Mouse (Mus musculus): ENCODE data around the gene Qtrt1. TPM values are rescaled to one million over a fixed set of nuclear protein-coding genes. Genes with fewer than 3 reads are reported as not detected.

Gene Qtrt1
- polyA plus RNA-seq, 1 experiment from 2014 or later, result 60.3 TPM

DNA sequence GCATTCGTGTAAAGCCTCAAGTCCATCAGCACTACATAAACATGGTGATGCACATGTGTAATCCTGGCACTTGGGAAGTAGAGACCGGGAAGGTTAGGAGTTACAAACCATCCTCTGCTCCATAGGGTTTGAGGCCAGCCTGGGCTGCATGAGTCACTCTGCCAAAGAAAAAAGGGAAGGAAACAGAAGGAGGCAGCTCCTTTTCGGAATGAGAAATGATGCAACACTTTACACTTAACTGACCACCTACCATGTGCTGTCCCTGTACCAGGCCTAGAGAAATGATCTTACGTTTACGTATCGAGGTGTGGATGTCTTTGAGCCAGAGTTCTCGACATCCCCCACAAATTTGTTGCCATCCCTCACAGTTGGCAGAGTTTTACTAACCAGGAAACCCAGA is 41.4 kb downstream of the Qtrt1 start:
- no peaks in the 10 kb centered on the region for H3K9me3 ChIP-seq (ENCODE audit: control insufficient read depth, low read length)
- no peak overlapping the region for H3K4me2 ChIP-seq (ENCODE audit: low read depth, low read length)
- H3K4me3 ChIP-seq (ENCODE audit: low read length), result no peak overlapping the region
- 83% methylated on average over 7 of the region's 7 CpGs for WGBS
- no peaks in the 10 kb centered on the region for H3K27me3 ChIP-seq (replicated peaks; ENCODE audit: control insufficient read depth, insufficient read depth, low read length)
- no peak overlapping the region for H3K27ac ChIP-seq (ENCODE audit: low read length)
- no peak for ATAC-seq
- H3K9ac ChIP-seq (ENCODE audit: low read depth, low read length), result no peak overlapping the region
- H3K4me1 ChIP-seq (ENCODE audit: control insufficient read depth, insufficient read depth, low read length), result peaks cover 26% of the 10 kb centered on the region
- no peaks in the 10 kb centered on the region for H3K36me3 ChIP-seq (ENCODE audit: control insufficient read depth, insufficient read depth, low read length)

- Histone ChIP-seq H3K9ac (ENCODE audit: low read depth, low read length) (no peak overlapping the region), H3K4me3 (ENCODE audit: low read length) (no peak overlapping the region), H3K27ac (ENCODE audit: low read length) (no peak overlapping the region), H3K4me1 (ENCODE audit: control insufficient read depth, insufficient read depth, low read length) (peaks cover 26% of the 10 kb centered on the region), H3K4me2 (ENCODE audit: low read depth, low read length) (no peak overlapping the region), H3K36me3 (ENCODE audit: control insufficient read depth, insufficient read depth, low read length) (no peaks in the 10 kb centered on the region), H3K27me3 (replicated peaks; ENCODE audit: control insufficient read depth, insufficient read depth, low read length) (no peaks in the 10 kb centered on the region), H3K9me3 (ENCODE audit: control insufficient read depth, low read length) (no peaks in the 10 kb centered on the region)
- 71% methylated on average over 2 of the region's 2 CpGs for WGBS
- ATAC-seq, result no peak
Measured at GRCm38 (mm10) chr9:21453459-21453858, 41.8 kb downstream of the Qtrt1 start.

GRCm38 (mm10) chr9:21454556-21454955 is 42.9 kb downstream of the Qtrt1 start:
- WGBS, result 78% methylated on average over 4 of the region's 4 CpGs
- Histone ChIP-seq H3K9me3 (ENCODE audit: control insufficient read depth, low read length) (no peaks in the 10 kb centered on the region), H3K27ac (ENCODE audit: low read length) (no peak overlapping the region), H3K36me3 (ENCODE audit: control insufficient read depth, insufficient read depth, low read length) (no peaks in the 10 kb centered on the region; the same call in none of the 2 replicates), H3K27me3 (replicated peaks; ENCODE audit: control insufficient read depth, insufficient read depth, low read length) (no peaks in the 10 kb centered on the region), H3K4me3 (ENCODE audit: low read length) (no peak overlapping the region), H3K4me1 (ENCODE audit: control insufficient read depth, insufficient read depth, low read length) (peaks cover 19% of the 10 kb centered on the region), H3K9ac (ENCODE audit: low read depth, low read length) (no peak overlapping the region), H3K4me2 (ENCODE audit: low read depth, low read length) (no peak overlapping the region)
- ATAC-seq, result no peak

GRCm38 (mm10) chr9:21455103-21455770 is 43.6 kb downstream of the Qtrt1 start:
- no peak overlapping the region for H3K9ac ChIP-seq (ENCODE audit: low read depth, low read length)
- H3K36me3 ChIP-seq (ENCODE audit: control insufficient read depth, insufficient read depth, low read length), result no peaks in the 10 kb centered on the region; the same call in none of the 2 replicates
- H3K4me1 ChIP-seq (ENCODE audit: control insufficient read depth, insufficient read depth, low read length), result peaks cover 15% of the 10 kb centered on the region
- no peak overlapping the region for H3K4me3 ChIP-seq (ENCODE audit: low read length)
- no peak overlapping the region for H3K27ac ChIP-seq (ENCODE audit: low read length)
- no peaks in the 10 kb centered on the region for H3K9me3 ChIP-seq (ENCODE audit: control insufficient read depth, low read length)
- ATAC-seq, result no peak
- 54% methylated on average over 4 of the region's 4 CpGs for WGBS
- no peak overlapping the region for H3K4me2 ChIP-seq (ENCODE audit: low read depth, low read length)
- no peaks in the 10 kb centered on the region for H3K27me3 ChIP-seq (replicated peaks; ENCODE audit: control insufficient read depth, insufficient read depth, low read length)

DNA sequence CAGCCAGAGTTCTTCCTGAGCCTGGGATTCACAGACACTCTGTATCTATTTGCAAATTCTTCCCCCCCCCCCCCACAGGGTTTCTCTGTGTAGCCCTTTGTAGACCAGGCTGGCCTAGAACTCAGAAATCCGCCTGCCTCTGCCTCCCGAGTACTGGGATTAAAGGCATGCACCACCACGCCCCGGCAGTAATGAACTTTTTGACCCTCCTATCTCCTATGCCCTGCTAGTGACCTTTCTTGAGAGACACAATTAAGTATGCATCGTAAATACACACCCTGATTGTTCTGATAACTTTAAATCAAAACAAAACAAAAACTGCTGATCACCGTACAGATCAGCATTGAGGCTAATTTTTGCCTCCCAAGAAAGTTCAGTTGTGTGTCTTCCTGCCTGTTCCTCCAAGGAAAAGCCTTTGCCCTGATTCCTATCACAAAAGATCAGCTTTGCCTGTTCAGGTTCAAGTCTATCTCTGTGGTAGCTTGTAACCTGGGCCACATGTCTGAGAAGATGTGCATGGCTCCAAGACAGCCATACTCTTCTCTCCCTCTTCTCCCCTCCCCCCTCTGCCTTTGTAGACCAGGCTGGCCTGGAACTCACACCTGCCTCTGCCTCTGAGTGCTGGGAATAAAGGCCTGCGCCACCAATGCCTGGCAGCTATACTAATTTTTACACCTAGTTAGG is 44.8 kb downstream of the Qtrt1 start:
- 81% methylated on average over 7 of the region's 7 CpGs for WGBS
- H3K27me3 ChIP-seq (replicated peaks; ENCODE audit: control insufficient read depth, insufficient read depth, low read length), result no peaks in the 10 kb centered on the region
- no peaks in the 10 kb centered on the region for H3K9me3 ChIP-seq (ENCODE audit: control insufficient read depth, low read length)
- H3K27ac ChIP-seq (ENCODE audit: low read length), result no peak overlapping the region
- no peak overlapping the region for H3K4me3 ChIP-seq (ENCODE audit: low read length)
- H3K4me2 ChIP-seq (ENCODE audit: low read depth, low read length), result no peak overlapping the region
- H3K9ac ChIP-seq (ENCODE audit: low read depth, low read length), result no peak overlapping the region
- H3K4me1 ChIP-seq (ENCODE audit: control insufficient read depth, insufficient read depth, low read length), result peaks cover 13% of the 10 kb centered on the region
- no peaks in the 10 kb centered on the region; the same call in none of the 2 replicates for H3K36me3 ChIP-seq (ENCODE audit: control insufficient read depth, insufficient read depth, low read length)
- 0 out of 2 replicates have a peak, but pooled peaks have one; percentile 20 for ATAC-seq

- H3K9me3 ChIP-seq (ENCODE audit: control insufficient read depth, low read length), result no peaks in the 10 kb centered on the region
- H3K4me2 ChIP-seq (ENCODE audit: low read depth, low read length), result no peak overlapping the region
- no peak overlapping the region for H3K9ac ChIP-seq (ENCODE audit: low read depth, low read length)
- H3K36me3 ChIP-seq (ENCODE audit: control insufficient read depth, insufficient read depth, low read length), result no peaks in the 10 kb centered on the region; the same call in none of the 2 replicates
- H3K4me3 ChIP-seq (ENCODE audit: low read length), result no peak overlapping the region
- ATAC-seq, result no peak
- H3K4me1 ChIP-seq (ENCODE audit: control insufficient read depth, insufficient read depth, low read length), result peaks cover 6% of the 10 kb centered on the region
- WGBS, result 82% methylated on average over 10 of the region's 10 CpGs
- H3K27me3 ChIP-seq (replicated peaks; ENCODE audit: control insufficient read depth, insufficient read depth, low read length), result no peaks in the 10 kb centered on the region
- H3K27ac ChIP-seq (ENCODE audit: low read length), result no peak overlapping the region
Measured at GRCm38 (mm10) chr9:21456930-21457634, 45.4 kb downstream of the Qtrt1 start.

GRCm38 (mm10) chr9:21458821-21459220 is 47.2 kb downstream of the Qtrt1 start:
- no peak for ATAC-seq
- Histone ChIP-seq H3K27me3 (replicated peaks; ENCODE audit: control insufficient read depth, insufficient read depth, low read length) (no peaks in the 10 kb centered on the region), H3K4me2 (ENCODE audit: low read depth, low read length) (no peak overlapping the region), H3K27ac (ENCODE audit: low read length) (no peak overlapping the region), H3K4me3 (ENCODE audit: low read length) (no peak overlapping the region), H3K4me1 (ENCODE audit: control insufficient read depth, insufficient read depth, low read length) (peaks cover 14% of the 10 kb centered on the region), H3K36me3 (ENCODE audit: control insufficient read depth, insufficient read depth, low read length) (no peaks in the 10 kb centered on the region; the same call in none of the 2 replicates), H3K9me3 (ENCODE audit: control insufficient read depth, low read length) (no peaks in the 10 kb centered on the region), H3K9ac (ENCODE audit: low read depth, low read length) (no peak overlapping the region)
- WGBS, result 95% methylated on average over 3 of the region's 3 CpGs

GRCm38 (mm10) chr9:21460400-21460940 is 48.8 kb downstream of the Qtrt1 start:
- Histone ChIP-seq H3K4me3 (ENCODE audit: low read length) (no peak overlapping the region), H3K4me1 (ENCODE audit: control insufficient read depth, insufficient read depth, low read length) (peaks cover 14% of the 10 kb centered on the region), H3K36me3 (ENCODE audit: control insufficient read depth, insufficient read depth, low read length) (peaks cover 2% of the 10 kb centered on the region), H3K4me2 (ENCODE audit: low read depth, low read length) (no peak overlapping the region), H3K9ac (ENCODE audit: low read depth, low read length) (no peak overlapping the region), H3K9me3 (ENCODE audit: control insufficient read depth, low read length) (no peaks in the 10 kb centered on the region), H3K27ac (ENCODE audit: low read length) (no peak overlapping the region), H3K27me3 (replicated peaks; ENCODE audit: control insufficient read depth, insufficient read depth, low read length) (no peaks in the 10 kb centered on the region)
- 78% methylated on average over 3 of the region's 3 CpGs for WGBS
- ATAC-seq, result no peak

- peaks cover 10% of the 10 kb centered on the region for H3K36me3 ChIP-seq (ENCODE audit: control insufficient read depth, insufficient read depth, low read length)
- H3K4me2 ChIP-seq (ENCODE audit: low read depth, low read length), result no peak overlapping the region
- ATAC-seq, result peak; percentile 51; the same call in 1 of the 2 replicates
- WGBS, result 56% methylated on average over 5 of the region's 5 CpGs
- no peak overlapping the region for H3K4me3 ChIP-seq (ENCODE audit: low read length)
- peak overlapping the region; percentile 48; the same call in 1 of the 2 replicates for H3K27ac ChIP-seq (ENCODE audit: low read length)
- no peaks in the 10 kb centered on the region for H3K27me3 ChIP-seq (replicated peaks; ENCODE audit: control insufficient read depth, insufficient read depth, low read length)
- no peaks in the 10 kb centered on the region for H3K9me3 ChIP-seq (ENCODE audit: control insufficient read depth, low read length)
- peaks cover 14% of the 10 kb centered on the region for H3K4me1 ChIP-seq (ENCODE audit: control insufficient read depth, insufficient read depth, low read length)
- H3K9ac ChIP-seq (ENCODE audit: low read depth, low read length), result no peak overlapping the region
Measured at GRCm38 (mm10) chr9:21463138-21463590, 51.5 kb downstream of the Qtrt1 start.

All from intestine, embryonic 16.5 days (tissue).